Mouse (Mus musculus) layer of hippocampus, adult 8-10 months (tissue): ENCODE results near the gene Smyd2. TPM values are rescaled to one million over a fixed set of nuclear protein-coding genes. Genes with fewer than 3 reads are reported as not detected.

ENCODE experiments used
- DNase-seq, 2 experiments: peaks; one replicate each; pipeline ENCODE4 v3.0.0; 2022; ENCODE audit warnings: low spot score in 2 of 2
- total RNA-seq, 4 experiments: library from RNA; stranded (reverse); gene quantifications; 2 replicates each; pipeline ENCODE4 v1.2.4; 2022

Gene Smyd2
- total RNA-seq, 4 experiments from 2014 or later: 69.1 to 78.0 (median 73.4) TPM

- no peak for DNase-seq
These were observed 88.8 kb downstream of the Smyd2 start for GRCm38 (mm10) chr1:189833351-189833750.

- DNase-seq: no peak
These were observed 91.3 kb downstream of the Smyd2 start for GRCm38 (mm10) chr1:189830797-189831232.

Other genes starting within 250 kb of the Smyd2 start
- gene Cenpf, start 234.3 kb downstream of the Smyd2 start, total RNA-seq: 1 to 10 TPM in 1 of 4 experiments, under 1 TPM in 3; 0.33 to 1.5 (median 0.54) TPM
- 10 to 100 TPM; 11.1 to 16.1 (median 12.3) TPM for gene Ptpn14, start 194.1 kb downstream of the Smyd2 start, total RNA-seq
- gene Prox1, start 248.4 kb upstream of the Smyd2 start, total RNA-seq: 10 to 100 TPM; 62.2 to 75.9 (median 71.3) TPM